8 mouse cellular contexts compared by ENCODE assay signal in genomic region chr11:95914571-95914991, GRCm38 (mm10). TPM values are rescaled to one million over a fixed set of nuclear protein-coding genes. Genes with fewer than 3 reads are reported as not detected.
DNase-seq lines count a peak whose midpoint lies in the region; ATAC-seq and TF ChIP-seq lines count a peak whose summit lies in the region.

Gene B4galnt2, minus strand, starts transcription at chr11:95914891.

- intact Hi-C loops in heart, postnatal 25 days (cut with DNase I) = no loop called here

- ATAC-seq in heart, embryonic 14.5 days (ENCODE audit: insufficient number of reproducible peaks, insufficient read depth, low FRiP score, low read depth) = no peak
- ATAC-seq in forebrain, embryonic 12.5 days (ENCODE audit: low FRiP score) = no peak
- ATAC-seq in kidney, embryonic 16.5 days (ENCODE audit: low FRiP score, low TSS enrichment) = no peak

- H3K27ac ChIP-seq in heart, embryonic 14.5 days (replicated peaks in 1 of 2; ENCODE audit: control insufficient read depth in 1 of 2, insufficient read depth in 1 of 2, low read depth in 2 of 2, low read length in 2 of 2) = no peak within 1 kb of the TSS
- no peak within 1 kb of the TSS for H3K27ac ChIP-seq in ES-E14 (ENCODE audit: insufficient read depth, low read depth, low read length, poor library complexity, severe bottlenecking)
- no peak within 1 kb of the TSS for H3K27ac ChIP-seq in forebrain, embryonic 12.5 days
- no peak within 1 kb of the TSS for H3K27ac ChIP-seq in kidney, embryonic 16.5 days (ENCODE audit: low read length)
- no peak within 1 kb of the TSS for H3K27ac ChIP-seq in midbrain, embryonic 10.5 days (replicated peaks)
- H3K27ac ChIP-seq in cerebellum, adult 2 months (ENCODE audit: insufficient read depth, low read length) = no peak within 1 kb of the TSS

- no peak for TF ChIP-seq CTCF in cerebellum, adult 2 months (IDR thresholded peaks at IDR 0.05; ENCODE audit: borderline replicate concordance, insufficient read depth, low read depth, low read length)

- H3K4me1 ChIP-seq in heart, embryonic 14.5 days (ENCODE audit: control insufficient read depth in 2 of 2, insufficient read depth in 2 of 2, low read length in 2 of 2) = peaks cover 11 to 18% of the 10 kb centered on the region in 2 experiments
- peaks cover 0 to 9% of the 10 kb centered on the region in 2 experiments; a peak in 1 of 4 replicates for H3K4me1 ChIP-seq in ES-E14 (ENCODE audit: control insufficient read depth in 2 of 2, insufficient read depth in 2 of 2, low read length in 2 of 2, poor library complexity in 1 of 2)
- peaks cover 18% of the 10 kb centered on the region for H3K4me1 ChIP-seq in forebrain, embryonic 12.5 days
- H3K4me1 ChIP-seq in kidney, embryonic 16.5 days (ENCODE audit: insufficient read depth, low read length) = 0 out of 2 replicates have a peak, but pooled peaks cover 8% of the 10 kb centered on the region
- H3K4me1 ChIP-seq in midbrain, embryonic 10.5 days = peaks cover 20% of the 10 kb centered on the region
- no peaks in the 10 kb centered on the region; the same call in 1 of the 2 replicates for H3K4me1 ChIP-seq in cerebellum, adult 2 months (ENCODE audit: control insufficient read depth, insufficient read depth, low read length)

- in situ Hi-C loops in ES-E14 (cut with MboI; ENCODE audit: low sequenced_read_pairs in 2 of 2, unreplicated experiment in 2 of 2) = no loop called here

- peaks cover 63% of the 10 kb centered on the region for H3K27me3 ChIP-seq in heart, embryonic 14.5 days (ENCODE audit: control insufficient read depth, insufficient read depth, low read length)
- H3K27me3 ChIP-seq in forebrain, embryonic 12.5 days = peaks cover 86% of the 10 kb centered on the region
- H3K27me3 ChIP-seq in kidney, embryonic 16.5 days (ENCODE audit: insufficient read depth, low read length) = peaks cover 83% of the 10 kb centered on the region
- H3K27me3 ChIP-seq in midbrain, embryonic 10.5 days (ENCODE audit: low read depth, poor library complexity, severe bottlenecking) = peaks cover 98% of the 10 kb centered on the region
- H3K27me3 ChIP-seq in cerebellum, adult 2 months (ENCODE audit: control insufficient read depth, insufficient read depth, low read length) = peaks cover 2% of the 10 kb centered on the region; the same call in 1 of the 2 replicates

- H3K36me3 ChIP-seq in heart, embryonic 14.5 days (ENCODE audit: control insufficient read depth, insufficient read depth, low read length) = no peaks in the 10 kb centered on the region
- no peaks in the 10 kb centered on the region for H3K36me3 ChIP-seq in ES-E14 (ENCODE audit: control insufficient read depth, insufficient read depth, low read length, poor library complexity, severe bottlenecking)
- no peaks in the 10 kb centered on the region for H3K36me3 ChIP-seq in forebrain, embryonic 12.5 days (replicated peaks)
- no peaks in the 10 kb centered on the region for H3K36me3 ChIP-seq in kidney, embryonic 16.5 days (ENCODE audit: insufficient read depth, low read length)
- no peaks in the 10 kb centered on the region for H3K36me3 ChIP-seq in midbrain, embryonic 10.5 days

- peak within 1 kb of the TSS; percentile 65 for H3K4me2 ChIP-seq in heart, embryonic 14.5 days (ENCODE audit: low read length)
- H3K4me2 ChIP-seq in forebrain, embryonic 12.5 days = peak within 1 kb of the TSS; percentile 42
- H3K4me2 ChIP-seq in kidney, embryonic 16.5 days (replicated peaks; ENCODE audit: low read depth, low read length) = peak within 1 kb of the TSS; percentile 39

- DNase-seq in heart, postnatal 25 days (ENCODE audit: low spot score) = no peak
- peak; percentile 22 for DNase-seq in ES-E14 (ENCODE audit: low read depth, low spot score)
- peak; percentile 52 for DNase-seq in midbrain, embryonic 10.5 days (ENCODE audit: low spot score)
- DNase-seq in testis, postnatal 10 days (ENCODE audit: low spot score) = peak; percentile 42
- DNase-seq in cerebellum, adult 2 months = no peak

- H3K9me3 ChIP-seq in heart, embryonic 14.5 days (ENCODE audit: control insufficient read depth, low read length) = no peaks in the 10 kb centered on the region
- no peaks in the 10 kb centered on the region for H3K9me3 ChIP-seq in ES-E14 (ENCODE audit: control insufficient read depth, insufficient read depth, low read depth, low read length)
- no peaks in the 10 kb centered on the region for H3K9me3 ChIP-seq in forebrain, embryonic 12.5 days
- H3K9me3 ChIP-seq in kidney, embryonic 16.5 days (ENCODE audit: low read length) = no peaks in the 10 kb centered on the region
- H3K9me3 ChIP-seq in midbrain, embryonic 10.5 days (replicated peaks) = no peaks in the 10 kb centered on the region

- 1% methylated on average over 35 of the region's 35 CpGs for WGBS in heart, embryonic 14.5 days
- under 1% methylated on average over 35 of the region's 35 CpGs for WGBS in forebrain, embryonic 12.5 days
- WGBS in kidney, embryonic 16.5 days = under 1% methylated on average over 35 of the region's 35 CpGs
- under 1% methylated on average over 35 of the region's 35 CpGs for WGBS in midbrain, embryonic 10.5 days
- under 1% methylated on average over 35 of the region's 35 CpGs for WGBS in cerebellum, adult 2 months

- peak within 1 kb of the TSS; percentile 18 to 29 for H3K4me3 ChIP-seq in heart, embryonic 14.5 days (ENCODE audit: control insufficient read depth in 1 of 2, insufficient read depth in 1 of 2, low read depth in 1 of 2, low read length in 2 of 2)
- peak within 1 kb of the TSS; percentile 55 to 69 for H3K4me3 ChIP-seq in ES-E14 (ENCODE audit: insufficient read depth in 1 of 2, low read depth in 1 of 2, low read length in 2 of 2, poor library complexity in 1 of 2, severe bottlenecking in 1 of 2)
- peak within 1 kb of the TSS; percentile 26 for H3K4me3 ChIP-seq in forebrain, embryonic 12.5 days (replicated peaks)
- H3K4me3 ChIP-seq in kidney, embryonic 16.5 days (ENCODE audit: low read length) = peak within 1 kb of the TSS; percentile 32
- peak within 1 kb of the TSS; percentile 37 for H3K4me3 ChIP-seq in midbrain, embryonic 10.5 days
- no peak within 1 kb of the TSS for H3K4me3 ChIP-seq in cerebellum, adult 2 months (replicated peaks; ENCODE audit: insufficient read depth, low read depth, low read length)

- 0 out of 2 replicates have a peak within 1 kb of the TSS, but pooled peaks have one; percentile 30 for H3K9ac ChIP-seq in heart, embryonic 14.5 days (ENCODE audit: low read length)
- H3K9ac ChIP-seq in ES-E14 (ENCODE audit: insufficient read depth, low read depth, low read length, poor library complexity, severe bottlenecking) = peak within 1 kb of the TSS; percentile 25
- H3K9ac ChIP-seq in forebrain, embryonic 12.5 days = peak within 1 kb of the TSS; percentile 12; the same call in 1 of the 2 replicates
- 0 out of 2 replicates have a peak within 1 kb of the TSS, but pooled peaks have one; percentile 23 for H3K9ac ChIP-seq in kidney, embryonic 16.5 days (replicated peaks; ENCODE audit: low read length)

- no peak for TF ChIP-seq POLR2A in cerebellum, adult 2 months (IDR thresholded peaks at IDR 0.05; ENCODE audit: borderline replicate concordance, insufficient read depth, low read length)

TF ChIP-seq in ES-E14, 5 proteins besides CTCF, POLR2A, EP300 and RAD21:
- TF ChIP-seq MAFK (IDR thresholded peaks at IDR 0.05; ENCODE audit: insufficient read depth, low read depth, low read length) = no peak
- TF ChIP-seq ZC3H11A (IDR thresholded peaks at IDR 0.05; ENCODE audit: borderline replicate concordance, low read depth, low read length) = no peak
- TF ChIP-seq CHD2 (IDR thresholded peaks at IDR 0.05; ENCODE audit: low read depth, low read length) = no peak
- TF ChIP-seq HCFC1 (IDR thresholded peaks at IDR 0.05; ENCODE audit: borderline replicate concordance, insufficient read depth, low read length) = no peak
- TF ChIP-seq ZNF384 (IDR thresholded peaks at IDR 0.05; ENCODE audit: low read depth, low read length) = no peak

RNA-seq across cellular contexts. Expression of gene B4galnt2, which starts in this region (rescaled TPM):
- polyA plus RNA-seq in heart, embryonic 14.5 days (2014; fragmentation: Nextera tagmentation; extraction: Ambion mirVana) = 0.11 TPM in 1 of 2 replicates, not detected in the other
- total RNA-seq in heart, postnatal 25 days (2021) = not detected
- total RNA-seq in ES-E14 (2012; rRNA removed) = 1.5 and 2.3 TPM in 2 replicates
- polyA plus RNA-seq in forebrain, embryonic 12.5 days (2016; fragmentation: Nextera tagmentation; extraction: Ambion mirVana) = not detected in 2 replicates
- polyA plus RNA-seq in kidney, embryonic 16.5 days (2015; fragmentation: Nextera tagmentation; extraction: Ambion mirVana) = 1.4 and 1.9 TPM in 2 replicates
- polyA plus RNA-seq in midbrain, embryonic 10.5 days (2016; fragmentation: Nextera tagmentation; extraction: Ambion mirVana) = 0.11 and 0.14 TPM in 2 replicates
- not detected in 2 replicates for polyA plus RNA-seq in cerebellum, adult 2 months (2012; rRNA removed)

Comparison
In these comparisons a context has a peak if more than half of its experiments do, and no peak if none do; other contexts are left out.
1. Peak in DNase-seq and H3K4me3 ChIP-seq in midbrain, embryonic 10.5 days; RNA of the gene not detected or under 1 TPM.
2. DNase-seq: peak in ES-E14 (single experiment) and testis, postnatal 10 days (single experiment); none in heart, postnatal 25 days (single experiment) and cerebellum, adult 2 months (0 of 2).
3. Peak in every context shown above with its lines, with median percentiles within 50 percentile points of each other: H3K4me2 ChIP-seq and H3K9ac ChIP-seq.